Mouse (Mus musculus): ENCODE results near the gene Svep1. TPM values are rescaled to one million over a fixed set of nuclear protein-coding genes. Genes with fewer than 3 reads are reported as not detected.

Svep1 gene
- total RNA-seq (2023): 0.06 TPM

DNA sequence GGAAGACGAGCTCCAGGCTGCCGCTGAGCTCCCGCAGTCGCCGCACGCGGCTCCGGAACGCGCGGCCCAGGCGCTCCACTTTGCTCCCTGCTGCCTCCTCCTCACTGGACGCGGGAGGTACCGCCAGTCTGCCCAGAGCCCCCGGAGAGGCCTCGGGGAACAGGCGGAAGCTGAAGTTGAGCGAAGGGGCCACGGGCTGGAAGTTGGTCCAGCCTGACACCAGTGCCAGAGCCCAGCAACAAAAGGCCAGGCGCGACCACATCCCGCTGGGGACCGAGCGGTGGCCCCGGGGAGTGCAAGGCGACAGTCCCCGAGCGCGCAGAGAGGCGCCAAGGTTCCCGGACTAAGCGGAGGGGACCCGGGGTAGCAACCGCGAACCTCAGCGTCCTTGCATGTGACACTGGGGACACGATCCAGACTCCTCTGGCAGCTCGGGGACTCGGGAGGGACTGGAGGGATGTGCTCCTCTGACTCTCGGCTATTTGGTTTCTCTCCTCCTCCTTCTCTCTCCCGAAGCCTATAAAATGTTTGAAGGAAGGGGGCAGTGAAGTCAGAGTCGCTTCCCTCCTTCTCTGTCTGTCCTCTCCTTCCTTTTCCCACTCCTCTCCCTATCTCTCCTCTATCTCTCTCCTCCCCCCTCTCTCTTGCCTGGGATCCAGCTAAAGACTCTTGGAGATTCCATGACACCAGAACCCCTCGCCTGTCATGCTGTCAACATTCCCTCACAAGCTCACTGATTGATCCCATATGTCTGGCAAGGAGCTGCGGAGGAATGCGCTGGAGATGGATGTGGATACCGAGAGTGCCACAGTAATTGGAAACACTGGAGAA, at the start of gene Svep1:
Gene Svep1, minus strand, starts transcription at position 745 of the 831 bp plus-strand sequence.

GRCm38 (mm10) chr4:58009024-58009423, 197.6 kb downstream of the Svep1 start, which contains the start of gene Txndc8:
Gene Txndc8, minus strand, starts transcription at chr4:58009124.

Other genes with a start within 250 kb of the Svep1 start
- gene Txndc8, start 197.7 kb downstream of the Svep1 start, total RNA-seq (2023): not detected
- gene Musk, start 79.1 kb upstream of the Svep1 start, total RNA-seq (2023): not detected

All from CD4-positive naive resting alpha-beta T cell, adult 57 days (primary cell).